Mouse (Mus musculus): ENCODE data around the gene Tspan13.

DNA sequence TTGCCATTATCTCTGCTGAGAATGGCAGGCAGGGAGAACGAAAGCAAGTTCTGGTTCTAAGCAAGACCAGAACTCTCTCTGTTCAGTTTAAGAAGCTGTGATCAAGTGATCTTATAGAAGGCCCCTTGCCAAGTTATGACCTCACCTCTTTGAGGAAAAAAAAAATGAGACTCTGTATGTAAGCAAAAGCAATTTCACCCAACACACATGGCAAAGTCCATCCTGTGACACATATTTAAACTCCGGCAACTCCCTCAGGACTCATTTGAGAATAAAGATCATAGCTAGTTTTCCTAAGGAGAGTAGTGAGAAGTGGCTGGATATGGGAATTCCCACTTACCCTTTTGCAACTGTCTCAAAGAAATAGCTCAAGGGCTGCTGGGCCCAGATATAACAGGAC lies 34.7 kb downstream of the Tspan13 start:
- TF ChIP-seq CTCF (IDR thresholded peaks at IDR 0.05; ENCODE audit: insufficient read depth, low read depth, low read length) (no peak), POLR2A (IDR thresholded peaks at IDR 0.05; ENCODE audit: insufficient read depth, low read depth, low read length) (no peak)

Data from olfactory bulb, adult 2 months (tissue).